Mouse (Mus musculus) MN1 (cell line): Measurements from ENCODE around the gene Srebf2.

ENCODE experiments used
- DNase-seq: peaks from one replicate; pipeline ENCODE4 v3.0.0-alpha.2; 2016; ENCODE audit warnings: low spot score

Srebf2 gene

GRCm38 (mm10) chr15:82207504-82208219, 60.7 kb downstream of the Srebf2 start:
- no peak for DNase-seq

DNA sequence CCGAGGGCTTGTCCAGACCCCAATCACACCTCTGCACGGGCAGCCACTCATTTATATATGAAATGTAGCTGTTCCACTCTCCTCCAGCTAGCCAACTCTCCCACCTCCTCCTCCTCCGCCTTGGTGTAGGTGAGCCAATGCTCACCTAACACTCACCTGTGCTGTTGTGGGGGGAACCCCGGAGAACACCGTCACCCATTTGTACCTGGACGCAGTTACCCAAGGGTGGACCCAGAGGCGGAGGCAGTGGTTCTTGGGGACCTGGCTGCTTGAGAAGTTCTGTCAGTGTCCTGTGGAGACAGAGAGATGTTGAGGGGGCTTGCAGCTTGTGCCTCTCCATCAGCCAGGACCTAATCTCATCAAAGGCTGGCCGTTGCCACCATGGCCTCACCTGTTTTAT, 61.3 kb downstream of the Srebf2 start:
- DNase-seq: no peak

GRCm38 (mm10) chr15:82209295-82210050, 62.5 kb downstream of the Srebf2 start:
- DNase-seq: no peak

DNA sequence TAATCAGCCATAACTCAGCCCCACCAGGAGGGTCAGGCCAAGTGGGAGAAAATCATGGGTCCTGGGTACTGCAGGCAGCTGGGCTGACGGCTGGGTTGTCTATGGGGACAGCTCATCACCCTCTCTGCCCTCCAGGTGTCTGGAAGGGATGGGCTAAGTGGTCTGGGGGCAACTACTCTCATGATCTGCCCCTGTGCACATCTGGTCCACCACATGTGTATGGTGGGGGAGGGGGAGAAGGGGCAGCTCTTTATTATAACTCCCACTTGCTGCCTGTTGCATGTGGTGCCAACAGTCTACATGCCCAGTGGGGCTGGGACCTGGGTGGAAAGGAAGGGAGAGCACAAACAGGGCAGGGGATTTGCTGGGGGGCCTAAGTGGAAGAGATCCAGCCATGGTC, 63.8 kb downstream of the Srebf2 start:
- DNase-seq: no peak

- no peak for DNase-seq
Observed at GRCm38 (mm10) chr15:82211281-82211680, 64.3 kb downstream of the Srebf2 start.

GRCm38 (mm10) chr15:82211911-82212751, 65.2 kb downstream of the Srebf2 start:
- peak; percentile 61 for DNase-seq

- no peak for DNase-seq
Observed at GRCm38 (mm10) chr15:82212752-82213063, 65.7 kb downstream of the Srebf2 start, which contains the start of gene Shisa8. TSS of gene Shisa8 (minus strand) at chr15:82212815.

DNA sequence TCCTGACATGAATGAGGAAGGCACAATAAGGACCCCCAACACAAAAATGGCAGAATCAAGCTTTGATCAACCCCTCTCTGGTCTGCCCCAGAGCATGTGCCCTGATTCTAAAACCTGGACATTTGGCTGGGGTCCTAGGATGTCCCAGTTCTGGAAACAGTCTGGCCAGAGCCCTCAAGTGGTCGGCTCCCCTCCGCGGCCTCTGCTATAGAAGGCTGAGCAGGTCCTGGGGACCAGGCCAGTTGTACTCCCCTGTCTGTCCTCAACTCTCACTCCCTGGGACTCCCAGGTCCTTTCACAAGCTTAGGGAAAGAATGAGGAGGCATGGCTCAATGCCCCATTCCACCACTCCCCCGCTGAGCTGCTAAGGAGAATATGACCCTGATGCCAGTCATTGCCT, 66.2 kb downstream of the Srebf2 start:
- DNase-seq: no peak

- DNase-seq: no peak
Observed at GRCm38 (mm10) chr15:82215332-82216046, 68.5 kb downstream of the Srebf2 start.

DNA sequence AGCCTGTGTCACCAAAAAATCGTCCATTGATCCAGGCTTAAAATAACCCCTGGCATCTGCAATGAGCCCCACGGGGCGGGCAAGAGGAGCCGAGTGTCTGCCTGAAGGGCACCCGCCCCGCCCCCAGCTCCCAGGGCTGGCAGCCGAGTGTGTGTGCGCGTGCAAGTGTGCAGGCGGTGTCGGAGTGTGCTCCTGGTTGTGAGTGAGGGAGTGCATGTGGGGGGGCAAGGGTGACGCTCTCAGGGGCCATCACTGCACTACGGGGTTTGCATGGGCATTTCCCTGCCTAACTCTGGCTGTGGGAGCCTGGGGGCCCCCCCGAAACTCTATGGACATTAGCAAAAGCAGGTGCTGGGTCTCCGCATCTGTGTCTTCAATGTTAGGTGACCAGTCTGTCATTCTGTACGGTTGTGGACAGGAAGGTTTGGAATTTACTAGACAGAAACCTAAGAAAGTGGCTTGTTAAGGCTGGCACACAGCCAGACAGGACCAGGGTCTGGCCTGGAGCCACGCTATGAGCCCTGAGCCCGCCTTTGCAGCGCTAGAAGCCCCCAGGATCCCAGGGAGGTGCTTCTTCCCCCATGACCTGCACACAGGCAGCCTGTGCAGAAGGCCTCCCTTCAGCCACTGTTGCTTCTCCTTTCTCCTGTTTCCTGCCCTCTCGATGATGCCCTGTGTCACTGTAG, 69.3 kb downstream of the Srebf2 start:
- DNase-seq: no peak

- DNase-seq: no peak
Observed at GRCm38 (mm10) chr15:82217039-82217438, 70.1 kb downstream of the Srebf2 start.

- no peak for DNase-seq
Observed at GRCm38 (mm10) chr15:82217980-82218379, 71.0 kb downstream of the Srebf2 start.

DNA sequence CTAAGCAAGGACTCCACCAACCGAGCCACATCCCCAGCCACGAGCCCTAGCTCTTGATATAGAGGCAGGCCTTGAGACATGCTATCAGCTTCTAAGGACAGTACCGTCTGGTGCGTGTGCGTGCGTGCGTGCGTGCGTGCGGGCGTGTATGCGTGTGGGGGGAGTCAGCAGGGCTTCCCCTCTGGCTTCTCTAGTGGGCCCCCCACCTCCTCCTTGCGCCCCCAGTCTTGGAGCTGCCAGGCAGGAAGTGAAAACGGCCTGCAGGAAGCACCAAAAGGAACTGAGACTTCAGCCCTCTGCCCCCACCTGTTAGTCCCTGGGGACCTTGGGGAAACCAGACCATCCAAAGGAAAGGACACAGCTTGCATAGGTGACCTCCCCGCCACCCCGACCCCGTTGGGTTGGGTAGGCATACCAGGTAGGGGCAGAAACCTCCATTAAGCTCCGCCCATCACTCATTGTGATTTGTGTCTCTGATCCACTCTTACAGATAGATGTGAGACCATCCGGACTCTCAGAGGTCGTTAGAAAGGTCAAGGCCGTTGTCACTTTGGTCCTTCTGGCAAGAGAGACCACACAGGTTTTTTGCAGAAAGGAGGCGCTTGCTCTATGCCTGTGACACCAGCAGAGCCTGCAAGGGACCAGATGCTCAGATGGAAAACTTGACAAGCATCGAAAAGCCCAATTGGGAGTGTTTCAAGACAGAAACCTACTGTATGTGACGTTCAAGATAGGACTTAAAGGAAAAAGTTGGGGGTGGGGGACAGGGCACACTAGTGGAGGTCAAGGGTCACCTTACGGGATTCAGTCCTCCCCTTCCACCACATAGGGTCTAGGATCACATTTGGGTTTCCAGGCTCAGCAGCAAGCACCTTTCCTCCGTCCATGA, 72.0 kb downstream of the Srebf2 start:
- DNase-seq: no peak

GRCm38 (mm10) chr15:82220003-82220675, 73.2 kb downstream of the Srebf2 start:
- no peak for DNase-seq

DNA sequence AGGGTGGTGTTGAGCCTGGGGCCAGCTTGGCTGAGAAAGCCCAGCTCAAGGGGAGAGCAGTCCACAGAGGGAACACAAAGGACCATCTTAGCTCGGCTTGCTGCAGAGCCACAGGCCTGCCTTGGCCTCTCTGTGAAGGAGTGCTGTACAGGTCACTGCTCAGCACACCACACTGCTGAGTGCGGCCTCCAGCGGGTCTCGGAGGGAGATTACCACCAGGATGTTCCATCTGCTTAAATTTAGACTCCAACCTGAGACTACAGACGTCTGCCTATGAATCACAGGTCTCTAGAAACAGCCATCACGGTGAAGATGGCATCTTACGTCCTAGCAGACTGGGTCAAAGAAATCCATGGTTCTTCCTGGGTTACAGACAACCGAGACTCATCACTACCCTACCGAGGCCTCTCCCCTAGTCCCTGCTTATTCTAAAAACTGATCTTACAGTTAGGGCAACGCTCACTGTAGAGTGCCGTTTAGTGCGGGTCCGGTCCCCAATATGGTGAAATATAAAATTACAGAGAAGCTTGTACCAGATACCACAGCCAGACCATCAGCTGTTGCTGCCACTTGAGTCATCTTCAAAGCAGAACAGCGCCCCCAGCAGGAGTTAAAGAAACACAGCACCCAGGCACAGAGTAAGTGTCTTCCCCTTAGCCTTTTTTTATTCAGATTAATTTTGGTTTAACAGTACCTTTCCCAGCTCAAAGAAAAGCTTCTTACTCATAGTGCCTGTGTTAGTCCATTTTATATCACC, 74.3 kb downstream of the Srebf2 start:
- no peak for DNase-seq

- DNase-seq: no peak
Observed at GRCm38 (mm10) chr15:82223251-82223650, 76.3 kb downstream of the Srebf2 start.

DNA sequence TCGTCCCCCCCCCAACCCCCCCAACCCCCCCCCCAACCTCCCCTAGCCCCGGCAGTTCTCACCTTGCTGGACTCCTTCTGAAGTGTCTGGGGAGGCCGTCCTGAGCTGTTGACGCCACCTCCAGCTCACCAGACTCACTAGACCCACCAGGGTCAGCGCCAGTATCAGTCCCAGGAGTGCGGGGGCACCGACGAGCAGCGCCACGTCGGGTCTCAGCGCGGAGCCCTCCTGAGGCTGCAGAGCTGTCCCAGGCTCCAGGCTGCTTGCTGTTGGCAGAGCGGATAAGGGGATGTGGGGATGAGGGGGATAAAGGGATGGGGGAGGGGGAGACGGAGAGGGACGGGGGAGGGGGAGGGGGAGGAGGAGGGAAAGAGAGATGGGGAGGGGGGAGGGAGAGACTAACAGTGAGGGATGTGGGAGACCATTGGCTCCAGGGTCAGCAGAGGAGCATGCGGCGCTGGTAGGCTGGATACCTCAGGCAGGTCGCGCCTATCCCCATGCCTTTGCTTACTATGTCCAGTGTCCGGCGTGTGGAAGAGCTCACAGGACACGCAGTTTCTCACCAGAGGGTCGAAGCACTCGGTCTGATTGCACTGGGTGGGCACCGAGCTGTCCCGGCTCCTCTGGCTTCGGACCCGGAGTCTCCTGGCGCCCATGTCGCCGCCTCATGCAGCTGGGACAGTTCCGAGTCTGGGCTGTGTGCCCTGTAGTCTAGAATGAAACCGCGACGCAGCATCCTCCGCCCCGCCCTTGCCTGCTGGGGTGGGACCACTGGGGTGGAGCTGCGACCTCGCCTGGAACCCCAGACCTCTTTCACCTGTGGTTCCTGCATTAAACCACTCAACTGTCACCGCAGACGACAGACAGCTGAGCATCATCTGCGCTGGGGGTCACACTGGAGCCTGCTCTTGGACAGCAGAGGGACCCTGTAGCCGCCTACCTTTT, 76.9 kb downstream of the Srebf2 start, which contains the start of gene Tnfrsf13c:
Gene Tnfrsf13c (minus strand): TSS at position 713 of the 945 bp plus-strand sequence.
- no peak for DNase-seq
